Mouse (Mus musculus) forebrain, embryonic 15.5 days (tissue): ENCODE data around the gene Arfip1. TPM values are rescaled to one million over a fixed set of nuclear protein-coding genes. Genes with fewer than 3 reads are reported as not detected.

ENCODE experiments used
- ATAC-seq: fragments of 200-750 bp; cut with Nextera tagmentation; replicated peaks from 2 replicates; pipeline ENCODE4 v1.8.0; 2017; ENCODE audit warnings: mild to moderate bottlenecking, moderate TSS enrichment, moderate library complexity
- H3K27ac ChIP-seq: fragments of 300-500 bp; sonication (generic); replicated peaks from 2 replicates; pipeline ENCODE4 v1.5.1; 2015; ENCODE audit warnings: mild to moderate bottlenecking, inconsistent platforms
- H3K27me3 ChIP-seq: fragments of 300-500 bp; sonication (generic); 2 replicates; pipeline ENCODE4 v1.6.1; 2015; ENCODE audit warnings: inconsistent platforms
- H3K36me3 ChIP-seq: fragments of 300-500 bp; sonication (generic); 2 replicates; pipeline ENCODE4 v1.6.1; 2015; ENCODE audit warnings: mild to moderate bottlenecking, inconsistent platforms
- H3K4me1 ChIP-seq: fragments of 300-500 bp; sonication (generic); 2 replicates; pipeline ENCODE4 v1.6.1; 2015; ENCODE audit warnings: inconsistent platforms
- H3K4me2 ChIP-seq: fragments of 300-500 bp; sonication (generic); replicated peaks from 2 replicates; pipeline ENCODE4 v1.6.1; 2015; ENCODE audit warnings: mild to moderate bottlenecking, inconsistent platforms
- H3K4me3 ChIP-seq: fragments of 300-500 bp; sonication (generic); 2 replicates; pipeline ENCODE4 v1.5.1; 2015; ENCODE audit warnings: mild to moderate bottlenecking, inconsistent platforms
- H3K9ac ChIP-seq: fragments of 300-500 bp; sonication (generic); replicated peaks from 2 replicates; pipeline ENCODE4 v1.6.1; 2015; ENCODE audit warnings: mild to moderate bottlenecking, inconsistent platforms
- H3K9me3 ChIP-seq: fragments of 300-500 bp; sonication (generic); 2 replicates; pipeline ENCODE4 v1.6.1; 2016; ENCODE audit warnings: inconsistent platforms
- WGBS: fragments of 180-500 bp; shearing (Covaris S2); methylation state at CpG from one replicate; pipeline ENCODE4 v1.1.7; 2015; ENCODE audit warnings: mixed read lengths; 5-methylcytosine and 5-hydroxymethylcytosine counted together
- polyA plus RNA-seq: library from polyadenylated mRNA; unstranded; fragments of >200 nt; fragmentation: Nextera tagmentation; extraction: Ambion mirVana; gene quantifications from 2 replicates; pipeline ENCODE4 v1.2.1, GENCODE M21; 2015

Gene Arfip1
- polyA plus RNA-seq, 1 experiment from 2014 or later = 24.7 TPM

GRCm38 (mm10) chr3:84512774-84513515, 69.5 kb downstream of the Arfip1 start:
- no peak for ATAC-seq
- no peak overlapping the region for H3K4me2 ChIP-seq
- no peaks in the 10 kb centered on the region for H3K27me3 ChIP-seq
- no peak overlapping the region for H3K27ac ChIP-seq
- no peaks in the 10 kb centered on the region for H3K9me3 ChIP-seq
- H3K4me1 ChIP-seq = 0 out of 2 replicates have a peak, but pooled peaks cover 4% of the 10 kb centered on the region
- 66% methylated on average over 6 of the region's 6 CpGs for whole genome bisulfite sequencing
- no peak overlapping the region for H3K9ac ChIP-seq
- H3K36me3 ChIP-seq = no peaks in the 10 kb centered on the region
- no peak overlapping the region for H3K4me3 ChIP-seq

- Histone ChIP-seq H3K9ac (no peak overlapping the region), H3K4me1 (no peaks in the 10 kb centered on the region), H3K9me3 (no peaks in the 10 kb centered on the region), H3K36me3 (no peaks in the 10 kb centered on the region), H3K4me3 (no peak overlapping the region), H3K27ac (no peak overlapping the region), H3K4me2 (no peak overlapping the region), H3K27me3 (no peaks in the 10 kb centered on the region)
- ATAC-seq = no peak
- 88% methylated on average over 4 of the region's 4 CpGs for WGBS
These were observed 77.2 kb downstream of the Arfip1 start for GRCm38 (mm10) chr3:84505193-84505592.

GRCm38 (mm10) chr3:84504291-84504690, 78.1 kb downstream of the Arfip1 start:
- no peak for ATAC-seq
- Histone ChIP-seq H3K4me1 (no peaks in the 10 kb centered on the region), H3K4me2 (no peak overlapping the region), H3K27me3 (no peaks in the 10 kb centered on the region), H3K4me3 (no peak overlapping the region), H3K27ac (no peak overlapping the region), H3K36me3 (no peaks in the 10 kb centered on the region), H3K9ac (no peak overlapping the region), H3K9me3 (no peaks in the 10 kb centered on the region)
- WGBS = 90% methylated on average over 8 of the region's 8 CpGs

- 86% methylated on average over 2 of the region's 2 CpGs for WGBS
- H3K9ac ChIP-seq = no peak overlapping the region
These were observed 80.3 kb downstream of the Arfip1 start for GRCm38 (mm10) chr3:84502101-84502500.

GRCm38 (mm10) chr3:84500491-84500890, 81.9 kb downstream of the Arfip1 start:
- no peak overlapping the region for H3K27ac ChIP-seq
- H3K36me3 ChIP-seq = 0 out of 2 replicates have a peak, but pooled peaks cover 3% of the 10 kb centered on the region
- no peak overlapping the region for H3K4me3 ChIP-seq
- 79% methylated on average over 10 of the region's 10 CpGs for WGBS
- H3K9me3 ChIP-seq = no peaks in the 10 kb centered on the region
- no peaks in the 10 kb centered on the region for H3K27me3 ChIP-seq
- H3K9ac ChIP-seq = no peak overlapping the region
- no peak for ATAC-seq
- H3K4me1 ChIP-seq = no peaks in the 10 kb centered on the region
- H3K4me2 ChIP-seq = no peak overlapping the region

More at GRCm38 (mm10) chr3:84502101-84502500, 80.3 kb downstream of the Arfip1 start:
- H3K4me3 ChIP-seq = no peak overlapping the region
- H3K27me3 ChIP-seq = no peaks in the 10 kb centered on the region
- no peak overlapping the region for H3K27ac ChIP-seq
- no peaks in the 10 kb centered on the region for H3K36me3 ChIP-seq
- no peak overlapping the region for H3K4me2 ChIP-seq
- no peaks in the 10 kb centered on the region for H3K9me3 ChIP-seq
- no peak for ATAC-seq
- H3K4me1 ChIP-seq = no peaks in the 10 kb centered on the region

GRCm38 (mm10) chr3:84497718-84498117, 84.7 kb downstream of the Arfip1 start:
- Histone ChIP-seq H3K36me3 (0 out of 2 replicates have a peak, but pooled peaks cover 3% of the 10 kb centered on the region), H3K9ac (no peak overlapping the region), H3K27me3 (no peaks in the 10 kb centered on the region), H3K4me2 (no peak overlapping the region), H3K4me3 (no peak overlapping the region), H3K27ac (no peak overlapping the region), H3K4me1 (no peaks in the 10 kb centered on the region), H3K9me3 (no peaks in the 10 kb centered on the region)
- WGBS = 87% methylated on average over 11 of the region's 11 CpGs
- ATAC-seq = no peak

- Histone ChIP-seq H3K36me3 (0 out of 2 replicates have a peak, but pooled peaks cover 3% of the 10 kb centered on the region), H3K4me2 (no peak overlapping the region), H3K4me3 (no peak overlapping the region), H3K9me3 (no peaks in the 10 kb centered on the region), H3K27ac (no peak overlapping the region), H3K27me3 (no peaks in the 10 kb centered on the region), H3K4me1 (no peaks in the 10 kb centered on the region), H3K9ac (no peak overlapping the region)
- no peak for ATAC-seq
- WGBS = 95% methylated on average over 8 of the region's 8 CpGs
These were observed 89.8 kb downstream of the Arfip1 start for GRCm38 (mm10) chr3:84492657-84493056.

- 0 out of 2 replicates have a peak, but pooled peaks cover 3% of the 10 kb centered on the region for H3K36me3 ChIP-seq
- no peak overlapping the region for H3K9ac ChIP-seq
- no peaks in the 10 kb centered on the region for H3K4me1 ChIP-seq
- no peak for ATAC-seq
- H3K4me3 ChIP-seq = no peak overlapping the region
- no peaks in the 10 kb centered on the region for H3K27me3 ChIP-seq
- no peak overlapping the region for H3K27ac ChIP-seq
- WGBS = 78% methylated on average over 4 of the region's 4 CpGs
- H3K4me2 ChIP-seq = no peak overlapping the region
- no peaks in the 10 kb centered on the region for H3K9me3 ChIP-seq
These were observed 90.3 kb downstream of the Arfip1 start for GRCm38 (mm10) chr3:84492148-84492547.

- 23% methylated on average over 6 of the region's 6 CpGs for WGBS
- Histone ChIP-seq H3K4me2 (no peak overlapping the region), H3K9ac (no peak overlapping the region), H3K4me3 (no peak overlapping the region), H3K36me3 (no peaks in the 10 kb centered on the region), H3K27ac (no peak overlapping the region), H3K27me3 (no peaks in the 10 kb centered on the region), H3K9me3 (no peaks in the 10 kb centered on the region), H3K4me1 (no peaks in the 10 kb centered on the region)
- no peak for ATAC-seq
These were observed 93.7 kb downstream of the Arfip1 start for GRCm38 (mm10) chr3:84488716-84489115.

GRCm38 (mm10) chr3:84484891-84485290, 97.5 kb downstream of the Arfip1 start:
- WGBS = 83% methylated on average over 3 of the region's 3 CpGs
- H3K27me3 ChIP-seq = 0 out of 2 replicates have a peak, but pooled peaks cover 6% of the 10 kb centered on the region
- H3K4me1 ChIP-seq = peaks cover 8% of the 10 kb centered on the region; the same call in 1 of the 2 replicates
- H3K36me3 ChIP-seq = no peaks in the 10 kb centered on the region
- H3K4me2 ChIP-seq = no peak overlapping the region
- no peak for ATAC-seq
- H3K9ac ChIP-seq = no peak overlapping the region
- no peak overlapping the region for H3K4me3 ChIP-seq
- no peak overlapping the region for H3K27ac ChIP-seq
- H3K9me3 ChIP-seq = no peaks in the 10 kb centered on the region

- Histone ChIP-seq H3K27ac (no peak overlapping the region), H3K9me3 (no peaks in the 10 kb centered on the region), H3K9ac (no peak overlapping the region), H3K4me3 (no peak overlapping the region), H3K4me1 (peaks cover 13% of the 10 kb centered on the region), H3K36me3 (no peaks in the 10 kb centered on the region), H3K4me2 (no peak overlapping the region), H3K27me3 (0 out of 2 replicates have a peak, but pooled peaks cover 6% of the 10 kb centered on the region)
- WGBS = 84% methylated on average over 4 of the region's 4 CpGs
- no peak for ATAC-seq
These were observed 98.1 kb downstream of the Arfip1 start for GRCm38 (mm10) chr3:84484333-84484732.

- H3K4me2 ChIP-seq = no peak overlapping the region
- H3K4me1 ChIP-seq = peaks cover 20% of the 10 kb centered on the region
- ATAC-seq = no peak
- H3K27me3 ChIP-seq = peaks cover 23% of the 10 kb centered on the region; the same call in 1 of the 2 replicates
- H3K36me3 ChIP-seq = no peaks in the 10 kb centered on the region
- no peaks in the 10 kb centered on the region for H3K9me3 ChIP-seq
- WGBS = 71% methylated on average over 6 of the region's 6 CpGs
- no peak overlapping the region for H3K9ac ChIP-seq
- no peak overlapping the region for H3K4me3 ChIP-seq
- no peak overlapping the region for H3K27ac ChIP-seq
These were observed 100.3 kb downstream of the Arfip1 start for GRCm38 (mm10) chr3:84482121-84482520.
